Mouse (Mus musculus) ZHBTc4 (cell line): ENCODE measurements around the gene Cecr2.

Experiments
- DNase-seq: peaks from one replicate; pipeline ENCODE4 v3.0.0-alpha.2; 2011; ENCODE audit warnings: low read depth, low spot score

The Cecr2 gene

GRCm38 (mm10) chr6:120667911-120668310 is 1.7 kb downstream of the Cecr2 start:
- no peak for DNase-seq

GRCm38 (mm10) chr6:120674121-120674520 is 8.0 kb downstream of the Cecr2 start:
- DNase-seq: no peak

DNA sequence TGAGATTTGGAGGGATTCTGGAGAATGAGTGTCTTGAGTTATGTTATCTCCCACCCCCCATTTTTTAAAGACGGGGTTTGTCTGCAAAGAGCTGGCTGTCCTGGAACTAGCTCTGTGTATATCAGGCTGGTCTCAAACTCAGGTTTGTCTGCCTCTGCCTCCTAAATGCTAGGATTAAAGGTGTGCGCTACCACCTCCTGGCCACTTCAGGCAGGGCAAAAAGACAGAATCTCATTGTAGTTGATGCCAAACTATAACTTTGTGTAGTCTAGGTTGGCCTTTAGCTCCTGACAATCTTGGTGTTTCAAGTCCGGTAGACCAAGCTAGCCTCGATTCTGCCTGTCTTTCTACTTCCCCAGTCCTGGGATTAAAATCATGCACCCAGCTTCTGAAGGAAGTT is 8.7 kb downstream of the Cecr2 start:
- peak; percentile 32 for DNase-seq

GRCm38 (mm10) chr6:120675979-120676378 is 9.8 kb downstream of the Cecr2 start:
- DNase-seq: peak; percentile 70

GRCm38 (mm10) chr6:120683351-120683750 is 17.2 kb downstream of the Cecr2 start:
- no peak for DNase-seq

- no peak for DNase-seq
These were observed 18.6 kb downstream of the Cecr2 start for GRCm38 (mm10) chr6:120684750-120685149.

DNA sequence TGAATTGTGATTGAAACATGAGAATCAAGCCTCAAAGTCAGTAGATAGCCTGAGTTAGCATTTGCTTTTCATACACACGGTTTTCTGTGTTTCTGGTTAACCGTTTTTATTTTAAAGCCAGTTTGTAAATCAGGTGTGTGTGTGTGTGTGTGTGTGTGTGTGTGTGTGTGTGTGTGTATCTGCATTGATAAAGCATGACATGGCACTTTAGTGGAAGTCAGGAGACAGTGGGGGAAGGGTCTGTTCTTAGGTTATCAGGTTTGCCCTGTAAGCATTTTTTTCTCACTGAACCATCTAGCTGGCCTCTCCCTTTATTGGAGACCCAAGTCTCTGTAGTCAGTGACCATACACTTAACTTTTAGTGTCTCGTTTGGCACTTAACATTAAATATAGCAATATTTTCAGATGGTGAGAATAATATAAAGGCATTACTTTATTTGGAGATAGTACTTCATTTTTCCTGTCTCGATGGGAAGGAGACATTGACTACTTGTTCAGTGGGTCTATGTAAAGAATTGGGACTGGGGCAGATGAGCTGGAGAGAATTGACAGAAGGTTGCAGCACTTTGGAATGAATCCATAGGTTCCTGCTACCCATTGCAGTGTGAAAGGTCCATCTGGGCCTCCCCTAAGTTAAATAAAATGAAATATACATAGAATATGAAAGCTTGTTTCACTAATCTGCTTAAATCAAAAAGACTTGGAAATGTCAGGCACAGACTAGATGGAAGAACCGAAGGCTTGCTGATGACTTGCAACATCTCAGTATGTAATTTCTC is 20.9 kb downstream of the Cecr2 start:
- DNase-seq: no peak

GRCm38 (mm10) chr6:120700221-120700620 is 34.1 kb downstream of the Cecr2 start:
- peak; percentile 45 for DNase-seq

GRCm38 (mm10) chr6:120704376-120704775 is 38.2 kb downstream of the Cecr2 start:
- DNase-seq: no peak

- no peak for DNase-seq
These were observed 42.6 kb downstream of the Cecr2 start for GRCm38 (mm10) chr6:120708759-120709158.

GRCm38 (mm10) chr6:120714806-120715205 is 48.6 kb downstream of the Cecr2 start:
- DNase-seq: no peak

DNA sequence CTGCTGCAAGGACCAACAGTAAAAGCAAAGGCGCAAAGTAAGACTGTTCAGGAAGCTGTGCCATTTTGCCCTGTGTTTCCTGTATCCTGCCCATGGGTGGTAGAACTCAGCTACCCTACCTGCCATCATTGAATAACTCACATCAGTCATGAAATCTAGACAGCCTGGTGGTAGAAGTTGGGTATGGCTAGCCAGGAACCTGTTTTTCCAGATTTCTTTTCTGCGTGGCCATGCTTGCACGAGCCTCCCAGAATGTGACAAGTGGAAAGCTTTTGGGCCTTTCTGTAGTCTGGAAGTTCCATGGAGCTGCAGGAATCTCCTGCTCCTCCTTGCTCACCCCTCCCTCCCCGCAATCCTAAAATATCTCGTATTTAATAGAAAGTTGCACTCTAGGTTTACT is 49.1 kb downstream of the Cecr2 start:
- peak; percentile 17 for DNase-seq

DNA sequence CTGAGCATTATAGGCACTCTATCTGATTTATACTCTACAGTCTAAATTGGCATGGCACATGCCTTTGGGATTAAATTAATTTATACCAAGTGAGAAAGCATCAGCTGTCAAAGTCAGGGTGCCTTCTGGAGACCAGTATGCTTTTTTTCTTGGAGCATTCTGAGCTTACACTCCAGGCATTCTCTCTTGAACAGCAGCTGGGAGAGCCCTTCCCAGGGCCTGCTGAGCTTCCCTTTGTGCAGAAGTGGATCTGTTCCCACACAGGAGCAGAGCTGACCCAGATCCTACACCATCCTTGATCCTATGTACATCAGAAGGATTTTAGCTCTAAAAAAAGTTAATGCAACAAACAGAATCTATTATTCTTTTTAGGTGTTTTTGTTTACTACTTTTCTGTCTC is 49.7 kb downstream of the Cecr2 start:
- no peak for DNase-seq

GRCm38 (mm10) chr6:120716531-120716984 is 50.4 kb downstream of the Cecr2 start:
- DNase-seq: no peak

DNA sequence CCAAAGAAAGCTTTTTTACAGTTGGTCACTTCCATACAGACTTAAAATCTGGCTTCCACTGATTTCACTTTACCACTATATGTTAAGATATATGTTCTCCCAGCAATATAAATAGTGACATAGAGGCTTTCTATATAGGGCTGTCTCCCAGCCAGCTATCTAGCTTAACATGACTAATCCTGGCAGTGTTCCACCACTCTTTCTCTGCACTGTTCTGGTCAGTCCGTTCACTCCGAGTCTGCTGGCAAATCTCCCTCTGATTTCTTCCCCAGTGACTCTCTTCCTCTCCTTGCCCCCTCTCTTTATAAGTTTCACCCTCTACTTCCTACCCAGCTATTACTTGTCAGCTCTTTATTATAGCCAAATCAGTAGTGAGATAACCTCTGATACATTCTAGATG is 59.8 kb downstream of the Cecr2 start:
- DNase-seq: no peak

DNA sequence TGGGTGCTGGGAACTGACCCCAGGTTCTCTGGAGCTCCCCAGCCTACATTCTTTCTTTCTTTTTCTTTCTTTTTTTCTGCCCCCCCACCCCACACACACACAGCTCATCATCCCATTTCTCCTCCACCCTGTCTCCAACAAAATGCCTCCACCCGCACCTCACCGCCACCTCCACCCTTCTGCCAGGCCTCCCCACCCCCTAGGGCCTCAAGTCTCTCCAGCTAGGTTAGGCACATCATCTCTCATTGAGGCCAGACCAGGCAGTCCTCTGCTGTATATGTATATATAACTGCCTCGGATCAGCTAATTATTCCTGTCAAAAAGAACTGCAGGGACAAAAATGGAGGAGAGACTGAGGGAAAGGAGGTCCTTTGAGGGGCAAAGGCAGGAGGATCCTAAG is 69.8 kb downstream of the Cecr2 start:
- no peak for DNase-seq

GRCm38 (mm10) chr6:120736566-120736965 is 70.4 kb downstream of the Cecr2 start:
- peak; percentile 43 for DNase-seq

DNA sequence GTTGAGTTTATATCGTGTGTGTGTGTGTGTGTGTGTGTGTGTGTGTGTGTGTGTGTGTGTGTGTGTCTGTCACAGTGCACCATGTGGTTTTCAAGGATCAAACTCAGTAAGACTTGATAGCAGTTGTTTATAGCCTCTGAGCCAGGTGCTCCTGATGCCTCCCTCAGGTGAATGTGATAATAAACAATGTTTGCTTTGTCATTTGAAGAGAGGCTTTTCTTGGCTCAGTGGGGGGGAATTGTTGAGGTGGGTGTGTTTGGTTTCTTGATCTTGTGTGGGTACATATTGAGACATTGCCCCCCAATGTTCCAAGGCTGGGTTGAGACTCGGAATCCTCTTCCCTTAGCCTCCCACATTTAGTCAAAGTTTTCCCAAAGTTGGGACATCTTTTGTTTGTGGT is 77.0 kb downstream of the Cecr2 start:
- peak; percentile 55 for DNase-seq

DNA sequence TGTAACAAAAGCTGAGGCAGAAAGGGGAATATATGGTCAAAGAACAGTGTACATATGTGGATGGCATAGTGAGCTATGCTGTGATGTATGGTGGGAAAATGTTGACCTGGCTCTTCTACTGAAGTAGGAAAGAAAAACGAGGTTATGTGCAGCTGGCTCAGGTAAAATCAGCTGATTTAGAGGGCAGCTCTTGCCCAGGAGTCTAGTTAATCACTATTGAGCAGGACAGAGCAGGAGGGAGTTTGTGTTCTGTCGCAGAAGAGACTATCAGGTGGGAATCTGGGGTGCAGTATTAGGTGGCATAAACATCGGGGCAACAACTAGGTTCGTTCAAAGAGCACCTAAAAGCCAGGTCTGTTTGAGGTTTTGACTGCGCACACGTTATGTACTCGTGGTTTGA is 78.1 kb downstream of the Cecr2 start:
- no peak for DNase-seq

GRCm38 (mm10) chr6:120746416-120746815 is 80.2 kb downstream of the Cecr2 start:
- DNase-seq: no peak

DNA sequence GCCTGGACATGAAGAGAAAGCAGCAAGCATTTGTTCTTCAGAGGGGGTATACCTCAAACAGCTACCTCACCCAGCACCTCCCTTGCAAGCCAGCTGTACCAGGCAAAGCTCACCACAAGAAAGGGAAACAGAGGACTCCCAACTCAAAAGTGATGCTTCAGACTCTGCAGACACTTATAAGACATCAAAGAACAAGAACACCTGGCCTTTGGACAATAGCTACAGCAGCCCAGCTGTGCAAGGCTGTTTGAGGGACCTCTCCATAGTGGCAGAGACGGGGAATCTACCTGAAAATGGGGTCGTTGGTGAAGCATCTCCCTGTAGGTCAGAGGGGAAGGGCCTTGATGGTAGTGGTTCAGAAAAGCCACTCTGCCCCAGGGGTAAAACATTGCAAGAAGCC is 95.0 kb downstream of the Cecr2 start:
- no peak for DNase-seq

DNA sequence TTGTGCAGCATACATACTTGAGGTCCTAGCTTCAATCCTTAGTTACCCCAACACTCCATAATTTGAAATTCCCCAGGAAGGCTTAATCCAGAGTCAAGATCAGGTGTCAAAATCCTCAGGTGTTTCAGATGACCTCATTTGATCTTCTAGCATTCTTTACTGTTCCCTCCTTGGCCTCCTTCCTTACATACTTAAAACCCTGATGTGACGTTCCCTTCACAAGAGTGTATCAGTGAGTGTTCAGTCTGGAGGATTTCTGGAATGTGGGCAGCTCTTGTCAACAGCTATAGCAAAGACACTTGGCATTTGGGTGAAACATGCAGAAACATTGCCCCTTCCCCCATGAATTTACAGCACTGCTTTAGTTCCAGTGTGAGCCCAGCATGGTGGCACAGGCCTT is 103.8 kb downstream of the Cecr2 start:
- no peak for DNase-seq

- no peak for DNase-seq
These were observed 105.2 kb downstream of the Cecr2 start for GRCm38 (mm10) chr6:120771366-120771765.

DNA sequence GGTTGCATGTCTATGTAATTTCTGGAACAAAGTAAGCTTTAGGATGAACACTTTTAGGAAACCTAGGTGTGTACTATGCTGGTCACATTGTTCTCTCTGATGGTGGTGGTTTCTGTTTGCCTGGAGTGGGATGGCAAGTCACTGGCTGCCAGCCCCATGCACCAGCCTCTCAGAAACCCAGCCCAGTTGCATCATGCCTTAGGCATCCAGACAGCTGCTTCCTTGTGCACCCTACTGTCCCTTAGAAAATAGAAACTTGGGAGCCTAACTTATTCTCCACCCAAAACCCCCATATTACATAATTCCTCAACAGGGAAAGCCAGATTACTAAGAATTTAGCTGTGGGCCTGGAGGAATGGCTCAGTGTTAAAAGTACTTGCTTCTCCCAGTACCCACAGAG is 105.9 kb downstream of the Cecr2 start:
- DNase-seq: no peak
